Mouse (Mus musculus) intestine, embryonic 14.5 days (tissue): ENCODE data around the gene Snrpc. TPM values are rescaled to one million over a fixed set of nuclear protein-coding genes. Genes with fewer than 3 reads are reported as not detected.

Experiments
- polyA plus RNA-seq: library from polyadenylated mRNA; unstranded; fragments of >200 nt; fragmentation: Nextera tagmentation; extraction: Ambion mirVana; gene quantifications from 2 replicates; pipeline ENCODE4 v1.2.1, GENCODE M21; 2014

Snrpc gene
- polyA plus RNA-seq, 1 experiment from 2014 or later = 302 TPM

Other genes with a start within 250 kb of the Snrpc start
- gene Nudt3, start 214.7 kb upstream of the Snrpc start, polyA plus RNA-seq = 33.3 and 35.4 TPM in 2 replicates
- not detected in 2 replicates for gene RPS10-NUDT3, start 202.9 kb upstream of the Snrpc start, polyA plus RNA-seq
- gene Rps10, start 201.5 kb upstream of the Snrpc start, polyA plus RNA-seq = 1,235 and 1,299 TPM in 2 replicates
- gene Pacsin1, start 182.6 kb upstream of the Snrpc start, polyA plus RNA-seq = 1.5 and 2.0 TPM in 2 replicates
- gene Spdef, start 109.2 kb upstream of the Snrpc start, polyA plus RNA-seq = 8.6 and 12.0 TPM in 2 replicates
- 20.1 and 23.4 TPM in 2 replicates for gene D17Wsu92e, start 17.5 kb upstream of the Snrpc start, polyA plus RNA-seq
- gene Uhrf1bp1, start 18.3 kb downstream of the Snrpc start, polyA plus RNA-seq = 5.8 and 6.6 TPM in 2 replicates
- gene Anks1, start 71.2 kb downstream of the Snrpc start, polyA plus RNA-seq = 16.4 and 16.9 TPM in 2 replicates
- gene Taf11, start 71.7 kb downstream of the Snrpc start, polyA plus RNA-seq = 59.7 and 66.0 TPM in 2 replicates
- gene Tcp11, start 242.5 kb downstream of the Snrpc start, polyA plus RNA-seq = 0.73 and 1.4 TPM in 2 replicates